Mouse (Mus musculus) heart, postnatal 0 days (tissue): ENCODE measurements around the gene 5730480H06Rik.

Source experiments
- CTCF ChIP-seq: IDR thresholded peaks from 2 replicates; pipeline ENCODE4 v1.5.1; 2016; ENCODE audit warnings: antibody characterized with exemption, control low read depth, low read depth
- EP300 ChIP-seq: IDR thresholded peaks from 2 replicates; pipeline ENCODE4 v1.6.1; 2016; ENCODE audit warnings: antibody characterized with exemption, low read depth

GRCm38 (mm10) chr5:48448888-48449287 lies 121.1 kb downstream of the 5730480H06Rik start:
- TF ChIP-seq CTCF, result no peak
- TF ChIP-seq EP300, result no peak
